Mouse (Mus musculus) cerebellum, adult 2 months (tissue): ENCODE measurements around the gene Acvrl1.

ENCODE experiments used
- CTCF ChIP-seq: fragments of 200-500 bp; IDR thresholded peaks from 2 replicates; pipeline ENCODE4 v1.5.1; 2011; ENCODE audit warnings: low read depth, mild to moderate bottlenecking, control low read depth, low read length, moderate library complexity, borderline replicate concordance; ENCODE audit not compliant: insufficient read depth
- POLR2A ChIP-seq: fragments of 200-500 bp; IDR thresholded peaks from 2 replicates; pipeline ENCODE4 v1.6.1; 2011; ENCODE audit warnings: low read length, control low read depth, borderline replicate concordance; ENCODE audit not compliant: insufficient read depth

- TF ChIP-seq CTCF (no peak), POLR2A (no peak)
Observed at GRCm38 (mm10) chr15:101176284-101176680, 48.0 kb downstream of the Acvrl1 start.
